Mouse (Mus musculus): ENCODE data around the gene Chtf18.

Gene Chtf18

GRCm38 (mm10) chr17:25735745-25736144 lies 8.5 kb upstream of the Chtf18 start, which contains the start of gene Mslnl:
Gene Mslnl (plus strand): TSS chr17:25736042.
- no peak for DNase-seq (ENCODE audit: extremely low read depth, insufficient read length, low spot score)

- no peak for DNase-seq (ENCODE audit: extremely low read depth, insufficient read length, low spot score)
These were observed 8.0 kb upstream of the Chtf18 start for GRCm38 (mm10) chr17:25735246-25735645.

GRCm38 (mm10) chr17:25732082-25732481 lies 4.9 kb upstream of the Chtf18 start:
- DNase-seq (ENCODE audit: extremely low read depth, insufficient read length, low spot score) = peak; percentile 57

GRCm38 (mm10) chr17:25728009-25728270 lies 721 bp upstream of the Chtf18 start:
- no peak for DNase-seq (ENCODE audit: extremely low read depth, insufficient read length, low spot score)

- DNase-seq (ENCODE audit: extremely low read depth, insufficient read length, low spot score) = no peak
These were observed 2.0 kb downstream of the Chtf18 start for GRCm38 (mm10) chr17:25725264-25725663.

- DNase-seq (ENCODE audit: extremely low read depth, insufficient read length, low spot score) = no peak
These were observed 3.3 kb downstream of the Chtf18 start for GRCm38 (mm10) chr17:25723919-25724318.

GRCm38 (mm10) chr17:25723470-25723869 lies 3.7 kb downstream of the Chtf18 start:
- DNase-seq (ENCODE audit: extremely low read depth, insufficient read length, low spot score) = no peak

- no peak for DNase-seq (ENCODE audit: extremely low read depth, insufficient read length, low spot score)
These were observed 5.7 kb downstream of the Chtf18 start for GRCm38 (mm10) chr17:25721476-25721875.

GRCm38 (mm10) chr17:25717691-25718090 lies 9.5 kb downstream of the Chtf18 start:
- no peak for DNase-seq (ENCODE audit: extremely low read depth, insufficient read length, low spot score)

- no peak for DNase-seq (ENCODE audit: extremely low read depth, insufficient read length, low spot score)
These were observed 10.2 kb downstream of the Chtf18 start, which contains the start of gene Gng13 for GRCm38 (mm10) chr17:25716711-25717637. Gene Gng13 (plus strand): TSS chr17:25717171.

- DNase-seq (ENCODE audit: extremely low read depth, insufficient read length, low spot score) = no peak
These were observed 11.1 kb downstream of the Chtf18 start for GRCm38 (mm10) chr17:25716130-25716529.

GRCm38 (mm10) chr17:25715627-25716026 lies 11.6 kb downstream of the Chtf18 start:
- DNase-seq (ENCODE audit: extremely low read depth, insufficient read length, low spot score) = no peak

GRCm38 (mm10) chr17:25711136-25711535 lies 16.1 kb downstream of the Chtf18 start:
- no peak for DNase-seq (ENCODE audit: extremely low read depth, insufficient read length, low spot score)

- no peak for DNase-seq (ENCODE audit: extremely low read depth, insufficient read length, low spot score)
These were observed 17.2 kb downstream of the Chtf18 start for GRCm38 (mm10) chr17:25709994-25710393.

GRCm38 (mm10) chr17:25700863-25701496 lies 26.2 kb downstream of the Chtf18 start:
- no peak for DNase-seq (ENCODE audit: extremely low read depth, insufficient read length, low spot score)

GRCm38 (mm10) chr17:25698446-25698845 lies 28.8 kb downstream of the Chtf18 start:
- no peak for DNase-seq (ENCODE audit: extremely low read depth, insufficient read length, low spot score)

- no peak for DNase-seq (ENCODE audit: extremely low read depth, insufficient read length, low spot score)
These were observed 31.0 kb downstream of the Chtf18 start for GRCm38 (mm10) chr17:25696263-25696662.

- no peak for DNase-seq (ENCODE audit: extremely low read depth, insufficient read length, low spot score)
These were observed 38.3 kb downstream of the Chtf18 start for GRCm38 (mm10) chr17:25688922-25689321.

- DNase-seq (ENCODE audit: extremely low read depth, insufficient read length, low spot score) = no peak
These were observed 40.9 kb downstream of the Chtf18 start for GRCm38 (mm10) chr17:25686323-25686722.

- no peak for DNase-seq (ENCODE audit: extremely low read depth, insufficient read length, low spot score)
These were observed 45.6 kb downstream of the Chtf18 start for GRCm38 (mm10) chr17:25681636-25682035.

GRCm38 (mm10) chr17:25679818-25680217 lies 47.4 kb downstream of the Chtf18 start:
- DNase-seq (ENCODE audit: extremely low read depth, insufficient read length, low spot score) = no peak

GRCm38 (mm10) chr17:25677969-25678368 lies 49.2 kb downstream of the Chtf18 start:
- no peak for DNase-seq (ENCODE audit: extremely low read depth, insufficient read length, low spot score)
